Mouse (Mus musculus): ENCODE measurements around the gene Spo11. TPM values are rescaled to one million over a fixed set of nuclear protein-coding genes. Genes with fewer than 3 reads are reported as not detected.
A peak's percentile ranks its signal among the peaks of the same experiment; 100 is the strongest.

The Spo11 gene
- total RNA-seq, 2 experiments from 2014 or later, result 1.0 TPM; not detected in 1

DNA sequence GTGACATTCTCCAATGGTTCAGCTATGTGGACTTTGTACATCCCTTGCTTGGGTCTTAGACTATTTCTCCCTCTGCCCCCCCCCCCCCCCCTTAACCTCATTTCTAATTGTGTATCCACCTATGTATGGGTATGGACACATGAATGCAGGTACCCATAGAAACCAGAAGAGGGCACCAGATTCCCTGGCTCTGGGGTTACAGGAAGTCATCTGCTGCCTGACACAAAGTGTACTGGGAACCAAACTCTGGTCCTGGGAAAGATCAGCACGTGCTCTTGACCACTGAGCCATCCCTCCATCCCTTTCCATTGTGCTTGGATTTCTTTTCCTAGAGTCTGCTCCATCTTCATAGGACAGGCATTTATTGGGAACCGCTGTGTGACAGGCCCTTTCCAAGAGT lies 25.5 kb upstream of the Spo11 start:
- no peak for ATAC-seq (ENCODE audit: poor library complexity, severe bottlenecking)

DNA sequence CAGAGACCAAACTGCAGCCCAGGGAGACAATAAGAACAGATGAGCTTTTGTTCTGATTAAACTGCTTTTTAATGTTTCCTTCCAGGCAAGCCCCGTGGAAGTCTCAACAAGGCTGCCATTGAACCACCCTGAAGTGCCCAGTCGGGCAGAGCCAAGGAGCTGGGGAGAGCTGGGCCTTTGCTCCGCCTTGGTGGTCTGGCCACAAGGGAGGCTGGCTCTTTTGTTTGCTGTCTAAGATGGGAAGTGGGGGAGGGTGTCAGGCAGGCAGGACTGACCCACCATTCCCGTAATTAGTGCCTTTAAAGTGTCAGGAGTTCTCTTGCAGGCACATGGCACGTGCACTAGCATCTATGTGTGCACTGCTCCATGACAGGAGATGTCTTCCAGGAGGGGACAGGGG lies 18.9 kb upstream of the Spo11 start:
- ATAC-seq (ENCODE audit: poor library complexity, severe bottlenecking), result no peak

DNA sequence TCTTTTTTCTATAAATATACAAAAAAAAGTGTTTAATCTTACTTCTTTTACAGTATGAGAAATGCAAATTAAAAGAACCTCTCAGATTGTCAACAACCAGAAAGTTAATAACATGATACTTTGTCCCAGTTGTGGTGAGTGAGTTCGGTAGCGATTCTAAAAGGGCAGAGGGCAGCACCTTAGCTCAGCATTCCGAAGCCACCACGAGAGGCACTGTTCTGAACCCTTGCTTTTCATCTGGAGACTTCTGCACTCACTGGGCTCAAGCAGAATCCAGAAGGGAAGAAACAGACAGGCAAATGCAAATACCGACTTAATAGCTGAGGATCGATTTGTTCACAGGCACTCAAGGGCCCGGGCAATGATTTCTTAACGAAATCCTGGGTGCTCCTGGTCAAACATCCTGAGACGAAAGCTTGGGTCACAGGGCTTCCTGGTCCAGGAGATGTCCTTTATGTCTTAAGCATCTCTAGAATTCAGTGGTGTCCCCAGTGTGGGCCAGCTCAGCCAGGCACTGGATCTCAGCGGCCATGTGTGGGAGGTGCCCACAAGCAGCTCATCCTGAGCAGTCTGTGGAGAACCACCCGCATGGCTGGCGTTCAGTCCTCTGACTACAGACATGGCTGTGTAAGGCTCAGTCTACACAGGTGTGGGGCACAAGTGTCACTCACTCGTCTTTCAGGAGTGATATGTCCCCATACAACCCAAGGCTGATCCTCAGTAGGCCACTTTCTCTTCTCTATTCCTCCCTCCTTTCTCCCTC lies 18.3 kb upstream of the Spo11 start:
- ATAC-seq (ENCODE audit: poor library complexity, severe bottlenecking), result no peak

DNA sequence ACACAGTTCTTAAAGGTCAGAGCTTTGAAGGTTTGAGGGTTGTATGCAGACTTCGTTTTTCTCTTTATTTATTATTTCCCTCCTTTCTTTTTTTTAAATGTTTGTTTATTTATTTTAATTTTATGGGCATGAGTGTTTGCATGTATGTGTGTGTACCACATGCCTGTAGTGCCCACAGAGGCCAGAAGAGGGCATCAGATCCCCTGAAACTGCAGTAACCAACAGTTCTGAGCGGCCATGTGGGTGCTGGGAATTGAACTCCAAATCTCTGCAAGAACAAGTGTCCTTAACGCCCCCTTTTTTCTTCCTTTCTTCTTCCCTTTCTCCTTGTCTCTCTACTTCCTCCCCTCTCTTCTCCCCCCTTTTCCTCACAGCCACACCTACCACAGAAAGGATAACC lies 17.1 kb upstream of the Spo11 start:
- no peak for ATAC-seq (ENCODE audit: poor library complexity, severe bottlenecking)

DNA sequence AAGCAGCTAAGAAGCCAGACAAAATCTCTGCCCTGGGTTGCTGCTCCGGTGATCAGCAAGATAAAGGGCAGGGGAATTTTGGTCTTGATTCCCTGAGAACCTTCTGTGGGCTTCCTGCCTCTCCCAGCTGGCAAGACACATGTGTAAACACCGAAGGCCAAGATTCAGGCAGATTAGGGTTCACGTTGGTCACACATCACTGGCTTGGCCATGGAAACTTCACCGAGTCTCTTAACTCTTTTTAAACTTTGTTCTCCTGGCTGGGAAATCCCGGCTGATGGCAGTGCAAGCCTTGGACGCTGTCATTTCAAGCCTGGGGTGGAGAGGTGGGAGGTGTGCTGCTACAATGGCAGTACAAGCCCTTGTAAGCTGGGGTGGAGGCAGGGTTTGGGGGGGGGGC lies 16.3 kb upstream of the Spo11 start:
- no peak for ATAC-seq (ENCODE audit: poor library complexity, severe bottlenecking)

DNA sequence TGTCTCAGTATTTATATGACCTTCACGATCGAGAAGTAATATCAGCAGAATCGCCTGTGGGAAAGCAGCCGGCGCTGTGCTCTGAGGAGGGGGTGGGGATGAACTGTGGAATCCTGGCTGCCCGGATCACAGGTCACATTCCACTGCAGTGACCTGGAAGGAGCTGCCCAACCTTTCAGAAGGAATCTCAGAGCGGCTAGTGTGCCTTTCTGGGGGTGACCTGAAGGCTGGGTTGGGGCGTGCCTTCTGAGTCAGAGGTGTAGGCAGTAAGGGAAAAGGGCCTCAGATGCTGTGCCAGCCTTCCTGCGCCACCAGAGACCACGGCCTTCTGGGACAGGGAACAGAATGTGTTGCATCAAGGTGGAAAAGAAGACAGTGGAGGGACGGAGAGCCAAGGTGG lies 12.3 kb upstream of the Spo11 start:
- ATAC-seq (ENCODE audit: poor library complexity, severe bottlenecking), result no peak

DNA sequence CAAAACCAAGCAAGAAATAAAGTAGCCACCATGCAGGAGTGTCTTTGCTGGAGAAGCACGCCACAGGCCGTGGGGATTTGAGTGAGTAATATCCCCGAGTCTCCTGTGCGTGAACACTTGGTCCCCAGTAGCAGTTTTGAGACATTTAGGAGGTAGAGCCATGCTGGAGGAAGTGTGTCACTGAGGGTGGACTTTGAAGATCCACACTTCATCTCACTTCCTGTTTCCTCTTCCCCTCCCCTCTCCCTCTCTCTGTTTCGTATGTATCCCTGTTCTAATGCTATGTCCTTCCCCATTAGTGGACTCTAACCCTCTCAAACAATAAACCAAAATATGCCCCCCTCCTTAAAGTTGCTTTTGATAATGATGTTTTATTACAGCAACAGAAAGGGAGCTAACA lies 11.0 kb upstream of the Spo11 start:
- ATAC-seq (ENCODE audit: poor library complexity, severe bottlenecking), result peak; percentile 89

DNA sequence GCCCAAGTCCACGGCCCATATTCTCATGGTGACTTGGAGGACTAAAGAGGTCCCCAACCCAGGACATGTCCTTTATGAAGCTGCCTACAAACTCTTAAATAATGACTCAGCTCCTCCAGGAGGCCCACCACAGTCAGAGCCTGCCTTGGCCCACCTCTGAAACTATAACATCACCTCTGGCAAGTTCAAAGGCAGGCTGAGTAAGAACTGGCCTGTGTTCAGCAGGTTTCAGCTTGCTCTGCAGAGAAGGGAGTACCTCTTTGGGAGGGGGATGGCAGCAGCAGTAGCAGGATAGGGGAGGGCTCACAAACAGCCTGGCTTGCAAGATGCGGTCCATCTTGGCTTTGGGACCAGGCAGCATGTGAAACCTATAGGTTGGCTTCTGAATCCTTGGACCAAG lies 5.6 kb upstream of the Spo11 start:
- no peak for ATAC-seq (ENCODE audit: poor library complexity, severe bottlenecking)

DNA sequence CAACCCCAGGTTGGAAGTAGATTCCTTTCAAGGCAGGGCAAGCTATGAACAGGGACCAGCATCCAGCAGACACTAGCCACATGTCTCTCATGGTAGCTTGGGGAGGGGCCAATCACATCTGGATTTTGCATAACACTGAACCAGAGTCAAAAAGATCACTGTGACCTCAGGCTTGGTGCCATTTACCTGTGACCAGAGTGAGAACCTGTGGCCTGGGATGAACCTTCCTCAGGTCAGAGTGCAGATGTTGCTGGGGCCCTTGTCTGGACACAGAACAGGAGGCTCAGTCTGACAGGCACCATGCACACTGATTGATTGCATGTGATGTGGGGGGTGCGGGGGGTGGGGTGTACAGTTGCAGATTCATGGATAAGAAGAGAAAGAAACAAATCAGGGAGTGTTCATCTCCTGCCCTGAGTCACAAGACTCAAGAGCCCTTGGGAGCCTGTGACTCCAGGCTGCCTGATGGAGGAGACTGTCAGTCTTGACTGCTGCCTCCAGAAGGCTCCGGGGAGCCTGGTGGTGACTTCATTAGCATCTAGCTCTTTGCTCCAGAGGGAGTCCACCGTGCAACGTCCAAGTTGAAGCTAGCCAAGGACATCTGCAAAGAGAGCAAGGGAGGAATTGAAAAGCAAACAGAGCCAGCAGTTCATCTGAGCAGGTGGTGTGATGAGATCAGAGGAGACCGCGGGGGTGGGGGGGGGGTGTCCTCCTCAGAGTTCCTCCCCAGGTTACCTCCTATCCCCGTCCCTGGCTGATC lies 3.5 kb upstream of the Spo11 start:
- no peak for ATAC-seq (ENCODE audit: poor library complexity, severe bottlenecking)

DNA sequence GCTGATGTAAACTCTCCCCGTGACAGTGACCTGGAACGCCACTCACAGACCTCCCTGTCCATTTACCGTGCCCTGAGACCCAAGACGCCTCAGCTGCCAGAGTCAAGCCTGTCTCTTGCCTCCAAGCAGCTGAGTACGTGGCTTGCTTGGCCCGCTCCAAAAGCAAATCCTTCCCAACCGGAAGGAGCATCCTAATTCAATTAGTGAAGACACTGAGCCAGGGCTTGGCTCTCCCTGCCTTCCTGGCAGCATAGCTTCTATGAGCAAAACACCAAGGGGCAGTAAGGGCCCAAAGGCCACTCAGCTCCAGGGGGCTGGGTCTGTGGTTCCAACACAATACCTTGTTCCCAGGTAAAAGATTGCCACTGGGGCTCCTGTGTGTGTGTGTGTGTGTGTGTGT lies 2.8 kb upstream of the Spo11 start:
- no peak for ATAC-seq (ENCODE audit: poor library complexity, severe bottlenecking)

DNA sequence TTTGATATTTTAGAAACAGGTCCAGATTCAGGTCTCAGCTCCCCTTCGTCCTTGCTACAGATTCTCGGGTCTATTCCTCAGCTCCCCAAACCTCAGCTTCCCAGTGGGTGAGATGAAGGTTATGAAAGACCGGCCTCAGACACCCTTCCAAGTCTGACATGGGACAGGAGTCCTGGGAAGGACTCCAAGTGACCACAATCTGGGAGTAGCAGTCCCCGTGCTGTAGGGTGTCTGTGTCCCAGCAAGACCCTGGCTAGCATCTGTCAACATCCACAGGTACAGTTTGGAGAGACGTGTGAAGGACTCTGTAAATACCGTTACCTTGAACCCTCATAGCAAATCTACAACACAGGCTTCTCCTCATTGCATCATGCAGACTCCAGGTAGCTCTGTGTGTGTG lies 2.3 kb upstream of the Spo11 start:
- no peak for ATAC-seq (ENCODE audit: poor library complexity, severe bottlenecking)

DNA sequence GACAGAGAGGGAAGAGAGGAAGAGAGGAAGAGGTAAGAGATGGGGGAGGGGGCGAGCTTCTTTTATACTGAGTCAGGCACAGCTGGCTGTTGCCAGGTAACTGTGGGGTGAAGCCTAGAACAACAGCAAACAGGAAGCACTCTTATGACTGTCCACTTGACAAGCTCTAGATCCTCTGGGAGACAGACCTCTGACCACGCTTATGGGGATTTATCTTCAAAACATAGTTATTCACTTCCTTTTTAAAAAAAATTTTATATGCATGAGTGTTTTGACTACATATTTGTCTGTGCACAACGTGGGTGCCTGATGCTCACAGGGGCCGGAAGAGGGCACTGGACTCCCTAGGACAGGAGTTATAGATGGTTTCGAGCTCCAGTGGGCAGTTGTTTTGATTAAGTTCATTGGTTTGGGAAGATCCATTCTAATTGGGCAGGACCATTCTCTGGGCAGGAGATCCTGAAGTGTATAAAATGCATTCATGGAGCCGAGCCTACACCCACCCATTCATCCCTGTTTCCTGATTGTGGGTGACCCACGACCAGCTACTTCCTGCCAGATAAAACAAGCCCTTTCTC lies 750 bp upstream of the Spo11 start:
- peak; percentile 36 for ATAC-seq (ENCODE audit: poor library complexity, severe bottlenecking)

DNA sequence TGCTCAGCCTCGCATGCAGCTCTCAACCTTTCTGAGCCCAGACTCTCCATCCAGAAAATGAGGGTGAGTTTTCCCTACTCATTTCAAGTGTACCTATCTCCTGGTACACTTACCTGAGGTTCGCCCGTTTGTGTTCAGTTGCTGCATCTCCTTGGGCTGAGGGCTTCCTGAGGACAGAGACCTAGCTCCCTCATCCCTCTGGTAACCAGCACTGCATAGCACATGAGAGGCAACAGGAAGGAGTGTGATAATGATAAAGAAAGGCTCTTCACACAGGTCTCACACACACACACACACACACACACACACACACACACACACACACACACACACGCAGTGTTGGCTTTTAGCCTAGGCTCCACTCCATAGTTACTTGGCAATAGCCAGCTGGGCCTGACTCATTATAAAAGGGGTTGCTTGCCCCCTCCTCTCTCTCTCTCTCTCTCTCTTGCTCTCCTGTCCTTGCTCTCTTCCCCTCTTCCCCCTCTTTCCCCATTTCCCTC lies 682 bp downstream of the Spo11 start:
- no peak for ATAC-seq (ENCODE audit: poor library complexity, severe bottlenecking)

DNA sequence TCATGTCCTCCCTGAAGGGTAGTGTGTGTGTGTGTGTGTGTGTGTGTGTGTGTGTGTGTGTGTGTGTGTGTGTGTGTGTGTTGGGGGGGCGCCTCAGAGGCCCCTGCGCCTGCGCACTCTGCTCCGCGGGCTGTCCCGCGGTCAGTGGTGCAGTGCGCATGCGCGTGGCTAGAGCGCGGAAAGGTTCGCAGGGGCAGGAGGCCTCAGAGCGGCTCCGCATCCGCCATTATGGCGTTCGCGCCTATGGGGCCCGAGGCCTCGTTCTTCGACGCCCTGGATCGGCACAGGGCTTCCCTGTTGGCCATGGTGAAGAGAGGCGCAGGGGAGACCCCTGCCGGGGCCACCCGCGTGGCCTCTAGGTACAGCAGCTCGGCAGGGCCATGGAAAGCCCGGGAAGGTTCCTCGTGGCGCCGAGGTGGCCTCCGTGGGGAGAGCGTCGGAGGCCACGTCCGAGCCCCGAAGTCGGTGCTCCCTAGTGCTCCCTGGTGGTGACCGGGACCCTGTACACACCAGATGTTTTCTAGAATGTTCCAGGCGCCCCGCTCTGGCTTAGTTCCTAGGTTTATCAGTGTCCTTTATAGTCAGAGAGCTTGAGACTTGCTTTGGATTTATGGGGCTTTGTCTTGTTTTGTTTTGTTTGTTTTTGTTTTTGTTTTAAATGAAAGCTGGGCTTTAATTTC lies 2.3 kb downstream of the Spo11 start:
- ATAC-seq (ENCODE audit: poor library complexity, severe bottlenecking), result no peak

DNA sequence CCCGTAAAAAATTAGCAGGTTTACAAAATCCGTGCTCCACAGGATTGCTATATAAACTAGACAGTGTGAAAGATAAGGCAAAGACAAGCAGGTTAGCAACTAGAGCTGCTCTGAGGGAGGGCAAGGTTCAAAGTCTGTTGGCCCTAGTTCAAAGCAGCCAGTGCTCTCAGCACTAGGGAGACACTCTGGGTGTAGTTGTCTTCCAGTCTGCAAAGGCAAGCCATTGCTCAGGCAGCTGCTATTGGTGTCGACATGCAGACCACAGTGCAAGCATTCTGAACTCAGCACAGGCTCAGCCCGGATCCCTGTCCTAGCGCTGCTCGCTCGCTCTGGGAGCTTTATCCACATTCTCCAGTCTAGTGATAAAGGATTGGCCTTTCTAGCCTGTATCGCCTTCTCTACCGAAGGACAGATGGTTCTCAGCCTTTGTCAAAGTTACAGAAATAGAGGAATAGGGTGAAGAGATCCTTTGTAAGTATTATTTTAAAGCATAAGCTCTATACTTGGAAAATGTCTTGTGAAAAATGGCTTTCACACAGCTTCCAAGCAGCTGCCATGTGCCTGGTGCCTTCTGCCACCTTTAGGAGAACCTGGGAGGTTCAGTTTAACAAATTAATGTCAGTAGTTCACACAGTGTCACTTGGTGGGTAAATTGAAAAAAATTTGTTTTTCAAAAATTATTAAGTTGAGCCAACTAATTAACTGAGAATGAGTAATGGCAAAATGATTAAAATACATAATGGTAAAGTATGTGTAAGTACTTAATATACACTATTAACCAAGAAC lies 5.5 kb downstream of the Spo11 start:
- no peak for ATAC-seq (ENCODE audit: poor library complexity, severe bottlenecking)

DNA sequence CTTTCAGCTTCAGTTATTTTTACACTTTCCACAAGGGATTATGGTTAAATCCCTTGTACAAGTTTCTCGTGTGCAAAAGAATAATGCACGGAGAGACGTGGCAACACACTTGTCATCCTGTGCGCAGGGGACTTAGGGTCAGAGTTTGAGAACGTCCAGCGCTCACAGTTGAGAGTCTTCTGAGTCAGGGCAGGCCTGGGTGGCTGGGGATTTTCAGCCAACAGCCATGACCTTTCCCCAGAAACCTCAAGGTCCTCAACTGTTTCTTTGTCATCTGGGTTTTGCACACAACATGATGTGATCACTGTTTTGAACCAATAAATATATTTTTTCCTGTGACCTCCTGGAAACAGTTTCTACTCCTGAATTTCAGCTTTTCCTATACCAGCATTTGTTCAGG lies 12.7 kb downstream of the Spo11 start:
- no peak for ATAC-seq (ENCODE audit: poor library complexity, severe bottlenecking)

DNA sequence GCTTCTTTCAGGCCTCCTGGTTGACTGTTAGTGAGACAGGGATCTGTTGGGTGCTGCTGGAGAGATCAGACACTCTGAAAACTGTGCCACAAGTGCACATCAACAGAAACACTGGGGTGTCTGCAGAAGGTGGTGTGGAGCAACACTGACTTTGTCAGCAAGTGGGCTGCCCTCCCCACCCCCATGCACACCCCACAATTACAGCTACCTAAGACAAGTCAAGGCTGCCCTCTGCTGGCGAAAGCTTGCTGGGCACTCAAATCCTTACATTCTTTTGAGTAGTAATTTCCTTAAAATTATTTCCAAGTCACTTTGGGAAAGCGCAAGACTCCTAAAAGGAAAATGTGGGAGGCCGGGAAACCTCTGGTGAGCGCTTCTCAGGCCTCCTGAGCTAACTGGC lies 18.7 kb downstream of the Spo11 start:
- no peak for ATAC-seq (ENCODE audit: poor library complexity, severe bottlenecking)

DNA sequence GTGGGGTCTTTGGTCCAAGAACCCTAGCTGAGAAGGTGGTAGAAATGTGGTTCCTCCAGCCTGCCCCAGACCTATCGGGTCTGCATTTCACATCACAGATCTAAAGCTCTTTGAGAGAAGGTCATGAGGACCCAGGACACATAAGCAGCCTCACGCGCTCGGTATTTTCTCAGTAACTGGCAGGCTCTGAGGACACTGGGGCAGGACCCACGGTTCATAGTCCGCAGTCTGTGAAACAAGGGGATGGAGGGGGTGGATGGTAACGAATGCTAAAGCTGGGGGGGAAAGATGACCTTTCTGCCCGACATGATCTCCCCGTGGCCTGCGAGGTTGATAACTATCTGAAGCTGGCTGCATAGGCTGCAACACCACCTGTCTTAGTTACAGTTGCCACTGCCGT lies 20.2 kb downstream of the Spo11 start:
- no peak for ATAC-seq (ENCODE audit: poor library complexity, severe bottlenecking)

DNA sequence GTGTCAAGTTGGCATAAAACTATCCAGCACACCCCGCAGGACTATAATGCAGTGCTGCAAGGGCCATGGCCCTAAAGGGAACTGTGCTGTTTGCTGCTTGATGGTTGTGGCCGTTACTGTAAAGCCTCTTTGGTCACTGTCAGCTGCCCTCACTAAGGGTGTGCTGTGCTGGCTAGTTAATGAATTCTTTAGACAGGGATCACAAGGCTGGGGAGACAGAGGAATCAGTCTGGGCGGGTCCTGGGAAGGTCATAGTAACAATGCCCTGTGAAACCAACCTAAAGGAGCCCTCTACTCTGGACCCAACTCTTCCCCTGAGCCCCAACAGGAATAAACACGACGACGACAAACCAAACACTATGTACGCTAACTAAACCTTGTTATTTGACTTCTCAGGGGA lies 21.0 kb downstream of the Spo11 start:
- no peak for ATAC-seq (ENCODE audit: poor library complexity, severe bottlenecking)

DNA sequence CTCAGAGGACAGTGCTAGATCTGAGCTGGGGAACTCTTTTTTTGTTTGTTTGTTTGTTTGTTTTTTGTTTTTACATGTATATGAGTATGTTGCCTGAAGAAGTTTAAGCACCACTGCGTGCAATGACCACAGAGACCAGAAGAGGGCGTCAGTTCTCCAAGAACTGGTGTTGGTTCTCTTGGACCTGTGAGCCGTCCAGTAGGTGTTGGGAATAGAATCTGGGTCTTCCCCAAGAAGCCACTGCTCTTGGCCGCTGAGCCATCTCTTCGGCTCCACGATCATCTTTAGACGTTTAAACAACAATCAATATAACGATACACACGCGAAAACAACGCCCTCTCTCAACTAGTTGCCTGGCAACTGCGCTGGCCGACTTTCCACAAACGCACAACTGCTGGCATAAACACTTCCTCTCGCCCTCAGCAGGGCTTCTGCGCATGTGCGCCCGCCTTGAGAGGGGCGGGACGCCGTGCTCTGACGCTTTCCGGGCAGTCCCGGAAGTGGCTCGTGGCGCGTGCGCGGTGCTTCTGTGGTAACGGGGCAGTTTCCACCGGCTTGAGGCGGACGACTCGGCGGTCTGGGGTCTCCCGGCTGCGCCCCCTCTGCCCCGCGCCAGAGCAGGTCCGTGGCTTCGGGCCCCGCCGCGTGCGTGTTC lies 22.3 kb downstream of the Spo11 start, which contains the start of gene Rae1:
TSS of gene Rae1 (plus strand) at position 488 of the 655 bp plus-strand sequence.
- ATAC-seq (ENCODE audit: poor library complexity, severe bottlenecking), result peak; percentile 89
